Mouse (Mus musculus): ENCODE data around the gene Bnip2. TPM values are rescaled to one million over a fixed set of nuclear protein-coding genes. Genes with fewer than 3 reads are reported as not detected.
"Not testable (repeated sequence)": the region's sequence is repeated elsewhere in the genome, so short reads cannot be mapped to it uniquely, and the experiment has no call there.

The Bnip2 gene
- total and polyA plus RNA-seq, 2 experiments from 2014 or later = 33.2 to 44.3 TPM

GRCm38 (mm10) chr9:70021610-70022009, 32.3 kb downstream of the Bnip2 start:
- DNase-seq (ENCODE audit: low spot score) (no peak), ATAC-seq (no peak)
- H3K4me1 ChIP-seq (ENCODE audit: insufficient read depth, low read length) = no peaks in the 10 kb centered on the region
- 67% methylated on average over 1 of the region's 1 CpGs for WGBS
- H3K9me3 ChIP-seq (ENCODE audit: low read length) = no peaks in the 10 kb centered on the region
- TF ChIP-seq CTCF (IDR thresholded peaks at IDR 0.05; ENCODE audit: low read depth) = no peak
- no peak overlapping the region for H3K4me3 ChIP-seq (ENCODE audit: low read length)
- peaks cover 3% of the 10 kb centered on the region for H3K36me3 ChIP-seq (ENCODE audit: insufficient read depth, low read length)
- no peak overlapping the region for H3K4me2 ChIP-seq (ENCODE audit: low read depth, low read length)
- no peak overlapping the region for H3K9ac ChIP-seq (replicated peaks; ENCODE audit: low read length)
- no peaks in the 10 kb centered on the region for H3K27me3 ChIP-seq (ENCODE audit: insufficient read depth, low read length)
- no peak overlapping the region for H3K27ac ChIP-seq

- TF ChIP-seq CTCF (IDR thresholded peaks at IDR 0.05; ENCODE audit: low read depth) = no peak
- H3K4me1 ChIP-seq (ENCODE audit: insufficient read depth, low read length) = no peaks in the 10 kb centered on the region
- H3K27me3 ChIP-seq (ENCODE audit: insufficient read depth, low read length) = no peaks in the 10 kb centered on the region
- no peak for DNase-seq (ENCODE audit: low spot score)
- no peaks in the 10 kb centered on the region for H3K9me3 ChIP-seq (ENCODE audit: low read length)
- H3K36me3 ChIP-seq (ENCODE audit: insufficient read depth, low read length) = peaks cover 3% of the 10 kb centered on the region
- WGBS = 95% methylated on average over 4 of the region's 4 CpGs
- no peak overlapping the region for H3K9ac ChIP-seq (replicated peaks; ENCODE audit: low read length)
- H3K27ac ChIP-seq = no peak overlapping the region
- no peak overlapping the region for H3K4me3 ChIP-seq (ENCODE audit: low read length)
- no peak overlapping the region for H3K4me2 ChIP-seq (ENCODE audit: low read depth, low read length)
- ATAC-seq = no peak
Observed at GRCm38 (mm10) chr9:70022083-70022482, 32.8 kb downstream of the Bnip2 start.

GRCm38 (mm10) chr9:70023615-70024014, 34.3 kb downstream of the Bnip2 start:
- H3K4me2 ChIP-seq (ENCODE audit: low read depth, low read length); H3K4me1 ChIP-seq (ENCODE audit: insufficient read depth, low read length); H3K36me3 ChIP-seq (ENCODE audit: insufficient read depth, low read length); H3K9ac ChIP-seq (replicated peaks; ENCODE audit: low read length); H3K9me3 ChIP-seq (ENCODE audit: low read length); H3K27ac ChIP-seq; ATAC-seq; H3K27me3 ChIP-seq (ENCODE audit: insufficient read depth, low read length); H3K4me3 ChIP-seq (ENCODE audit: low read length); DNase-seq (ENCODE audit: low spot score): not testable (repeated sequence)
- 73% methylated on average over 1 of the region's 1 CpGs for WGBS

GRCm38 (mm10) chr9:70024648-70025047, 35.4 kb downstream of the Bnip2 start:
- no peak overlapping the region for H3K4me3 ChIP-seq (ENCODE audit: low read length)
- H3K27ac ChIP-seq = no peak overlapping the region
- no peak overlapping the region for H3K9ac ChIP-seq (replicated peaks; ENCODE audit: low read length)
- H3K4me2 ChIP-seq (ENCODE audit: low read depth, low read length) = no peak overlapping the region
- TF ChIP-seq CTCF (IDR thresholded peaks at IDR 0.05; ENCODE audit: low read depth) = no peak
- no peaks in the 10 kb centered on the region for H3K27me3 ChIP-seq (ENCODE audit: insufficient read depth, low read length)
- peaks cover under 1% of the 10 kb centered on the region; the same call in 1 of the 2 replicates for H3K36me3 ChIP-seq (ENCODE audit: insufficient read depth, low read length)
- no peak for ATAC-seq
- H3K4me1 ChIP-seq (ENCODE audit: insufficient read depth, low read length) = no peaks in the 10 kb centered on the region
- H3K9me3 ChIP-seq (ENCODE audit: low read length) = no peaks in the 10 kb centered on the region
- no peak for DNase-seq (ENCODE audit: low spot score)

GRCm38 (mm10) chr9:70025365-70026012, 36.2 kb downstream of the Bnip2 start:
- no peak for TF ChIP-seq CTCF (IDR thresholded peaks at IDR 0.05; ENCODE audit: low read depth)
- Histone ChIP-seq H3K27ac (no peak overlapping the region), H3K9ac (replicated peaks; ENCODE audit: low read length) (no peak overlapping the region), H3K4me3 (ENCODE audit: low read length) (no peak overlapping the region), H3K4me1 (ENCODE audit: insufficient read depth, low read length) (no peaks in the 10 kb centered on the region), H3K9me3 (ENCODE audit: low read length) (no peaks in the 10 kb centered on the region), H3K36me3 (ENCODE audit: insufficient read depth, low read length) (no peaks in the 10 kb centered on the region), H3K4me2 (ENCODE audit: low read depth, low read length) (no peak overlapping the region), H3K27me3 (ENCODE audit: insufficient read depth, low read length) (no peaks in the 10 kb centered on the region)
- WGBS = 94% methylated on average over 2 of the region's 2 CpGs
- no peak for DNase-seq (ENCODE audit: low spot score)
- ATAC-seq = no peak

GRCm38 (mm10) chr9:70032167-70032566, 42.9 kb downstream of the Bnip2 start:
- Histone ChIP-seq H3K4me1 (ENCODE audit: insufficient read depth, low read length) (no peaks in the 10 kb centered on the region), H3K9me3 (ENCODE audit: low read length) (no peaks in the 10 kb centered on the region), H3K36me3 (ENCODE audit: insufficient read depth, low read length) (no peaks in the 10 kb centered on the region), H3K27me3 (ENCODE audit: insufficient read depth, low read length) (no peaks in the 10 kb centered on the region), H3K9ac (replicated peaks; ENCODE audit: low read length) (no peak overlapping the region), H3K4me2 (ENCODE audit: low read depth, low read length) (no peak overlapping the region), H3K27ac (no peak overlapping the region), H3K4me3 (ENCODE audit: low read length) (no peak overlapping the region)
- WGBS = 89% methylated on average over 1 of the region's 1 CpGs
- DNase-seq (ENCODE audit: low spot score) (no peak), ATAC-seq (no peak)
- TF ChIP-seq CTCF (IDR thresholded peaks at IDR 0.05; ENCODE audit: low read depth) = no peak

GRCm38 (mm10) chr9:70033056-70033455, 43.8 kb downstream of the Bnip2 start:
- Histone ChIP-seq H3K27ac (no peak overlapping the region), H3K9me3 (ENCODE audit: low read length) (no peaks in the 10 kb centered on the region), H3K27me3 (ENCODE audit: insufficient read depth, low read length) (no peaks in the 10 kb centered on the region), H3K4me2 (ENCODE audit: low read depth, low read length) (no peak overlapping the region), H3K36me3 (ENCODE audit: insufficient read depth, low read length) (no peaks in the 10 kb centered on the region), H3K9ac (replicated peaks; ENCODE audit: low read length) (no peak overlapping the region), H3K4me3 (ENCODE audit: low read length) (no peak overlapping the region), H3K4me1 (ENCODE audit: insufficient read depth, low read length) (no peaks in the 10 kb centered on the region)
- ATAC-seq (no peak), DNase-seq (ENCODE audit: low spot score) (no peak)
- 72% methylated on average over 9 of the region's 9 CpGs for WGBS
- TF ChIP-seq CTCF (IDR thresholded peaks at IDR 0.05; ENCODE audit: low read depth) = no peak

All from hindbrain, postnatal 0 days (tissue).